Mouse (Mus musculus): ENCODE results near the gene Mast1. TPM values are rescaled to one million over a fixed set of nuclear protein-coding genes. Genes with fewer than 3 reads are reported as not detected.

Gene Mast1
- not detected for polyA plus RNA-seq (2014; fragmentation: Illumina TruSeq; extraction: RNeasy Lipid Tissue Mini Kit (QIAGEN cat#74804); ENCODE audit: low read depth, low replicate concordance)

DNA sequence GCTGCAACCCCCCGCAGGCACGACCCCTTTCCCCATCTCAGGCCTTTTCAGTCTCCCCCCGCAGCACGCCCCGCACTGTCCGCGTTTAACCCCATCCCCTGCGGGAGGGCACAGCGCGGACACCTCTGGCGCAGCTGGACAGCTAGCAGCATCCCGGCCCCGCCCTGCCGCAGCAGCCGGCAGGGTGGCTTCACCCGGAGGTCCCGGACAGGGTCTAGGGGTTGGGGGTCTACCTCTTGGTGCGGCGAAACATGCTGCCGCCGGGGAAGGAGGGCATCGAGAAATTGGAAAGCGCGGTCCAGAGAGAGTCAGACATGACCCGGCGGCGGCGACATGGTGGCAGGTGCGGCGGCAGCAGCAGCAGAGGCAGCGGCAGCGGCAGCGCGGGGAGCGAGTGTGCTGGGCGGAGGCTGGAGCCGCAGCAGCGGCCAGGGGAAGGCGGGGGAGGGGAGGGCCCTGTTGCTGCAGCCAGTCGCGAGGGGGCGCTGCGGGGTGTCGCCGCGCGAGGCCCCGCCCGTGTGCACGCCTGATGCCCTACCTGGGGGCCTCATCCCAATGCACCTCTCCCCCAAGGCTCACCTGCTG, at the start of gene Mast1:
TSS of gene Mast1 (minus strand) at position 398 of the 585 bp plus-strand sequence.

DNA sequence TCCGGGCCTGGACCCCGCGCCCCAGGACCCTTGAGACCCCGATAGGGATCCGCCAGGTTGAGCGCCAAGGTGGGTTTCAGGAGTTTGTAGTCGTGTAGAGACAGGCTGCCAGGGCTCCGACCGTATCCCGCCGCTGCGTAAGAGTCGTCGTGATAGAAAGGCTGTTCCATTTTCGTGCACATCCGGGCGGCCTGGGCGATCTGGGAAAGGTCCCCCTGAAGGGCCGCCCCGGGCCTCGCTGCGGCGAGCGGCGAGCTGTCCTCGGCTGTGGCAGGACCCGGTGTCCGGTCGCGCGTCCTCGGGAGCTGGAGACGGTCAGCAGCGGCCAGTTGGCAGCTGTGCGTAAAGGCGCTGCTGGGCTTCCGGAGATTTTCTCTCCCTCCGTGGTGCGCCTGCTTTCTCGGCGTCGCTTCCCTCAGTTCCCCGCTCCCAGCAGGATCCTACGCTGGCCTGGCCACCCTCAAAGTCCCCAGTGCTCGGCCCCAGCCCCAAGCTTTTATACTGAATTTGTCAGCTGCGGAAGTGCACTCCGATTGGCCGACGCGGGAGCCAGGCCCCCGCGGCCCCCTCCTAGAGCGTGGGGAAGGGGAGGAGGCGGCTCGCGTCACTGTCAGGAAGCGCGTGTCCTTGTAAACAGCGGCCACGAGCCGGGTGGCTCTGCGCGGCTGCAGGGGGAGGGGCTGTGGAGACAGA, 41.2 kb upstream of the Mast1 start, which contains the start of gene Junb:
TSS of gene Junb (minus strand) at position 471 of the 693 bp plus-strand sequence.

DNA sequence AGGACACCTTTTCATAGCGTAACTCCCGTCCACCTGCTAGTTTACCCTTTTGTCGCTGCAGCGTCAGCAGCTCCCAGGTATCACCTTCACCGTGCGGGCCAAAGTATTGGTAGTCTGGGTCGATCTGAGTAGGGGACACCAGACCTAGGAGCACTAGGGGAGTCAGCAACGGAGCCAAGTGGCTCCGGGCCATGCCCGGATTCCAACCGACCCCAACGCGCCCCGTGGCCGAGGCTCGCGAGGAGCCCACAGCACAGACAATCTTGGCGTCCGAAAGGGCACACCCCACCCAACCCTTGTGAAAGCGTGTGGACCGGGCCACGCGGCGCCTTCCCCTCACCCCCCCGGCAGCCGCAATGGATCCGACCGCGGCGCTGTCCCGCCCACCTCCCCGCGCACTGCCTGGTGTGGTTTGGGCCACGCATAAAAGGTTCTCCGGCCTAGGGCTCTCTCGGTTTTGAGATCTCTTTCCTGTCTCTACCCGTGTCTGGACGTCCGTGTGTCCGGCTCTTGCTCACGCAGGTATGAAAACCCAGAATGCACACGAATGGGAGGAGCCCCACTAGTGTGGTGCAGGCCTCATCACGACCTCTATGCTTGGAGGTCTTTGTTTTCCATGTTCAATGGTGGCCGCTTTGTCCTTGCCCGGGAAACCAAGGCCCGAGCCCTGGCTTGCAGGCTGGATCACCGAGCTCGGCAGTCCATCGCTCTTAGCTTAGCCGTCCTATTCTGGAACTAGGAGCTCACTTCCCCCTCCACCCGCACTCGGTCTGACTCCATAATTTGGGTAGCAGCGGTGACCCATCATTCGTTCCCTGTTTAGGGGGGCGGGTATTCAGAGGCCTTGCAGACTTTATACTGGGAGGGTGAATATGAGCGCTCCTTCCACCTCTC, 32.3 kb upstream of the Mast1 start, which contains the start of the genes Gm49661, Prdx2 and Rnaseh2a:
TSS of gene Gm49661 (minus strand) at position 193 of the 894 bp plus-strand sequence.
TSS of gene Prdx2 (plus strand) at position 347 of the 894 bp plus-strand sequence.
TSS of gene Rnaseh2a (minus strand) at position 527 of the 894 bp plus-strand sequence.

DNA sequence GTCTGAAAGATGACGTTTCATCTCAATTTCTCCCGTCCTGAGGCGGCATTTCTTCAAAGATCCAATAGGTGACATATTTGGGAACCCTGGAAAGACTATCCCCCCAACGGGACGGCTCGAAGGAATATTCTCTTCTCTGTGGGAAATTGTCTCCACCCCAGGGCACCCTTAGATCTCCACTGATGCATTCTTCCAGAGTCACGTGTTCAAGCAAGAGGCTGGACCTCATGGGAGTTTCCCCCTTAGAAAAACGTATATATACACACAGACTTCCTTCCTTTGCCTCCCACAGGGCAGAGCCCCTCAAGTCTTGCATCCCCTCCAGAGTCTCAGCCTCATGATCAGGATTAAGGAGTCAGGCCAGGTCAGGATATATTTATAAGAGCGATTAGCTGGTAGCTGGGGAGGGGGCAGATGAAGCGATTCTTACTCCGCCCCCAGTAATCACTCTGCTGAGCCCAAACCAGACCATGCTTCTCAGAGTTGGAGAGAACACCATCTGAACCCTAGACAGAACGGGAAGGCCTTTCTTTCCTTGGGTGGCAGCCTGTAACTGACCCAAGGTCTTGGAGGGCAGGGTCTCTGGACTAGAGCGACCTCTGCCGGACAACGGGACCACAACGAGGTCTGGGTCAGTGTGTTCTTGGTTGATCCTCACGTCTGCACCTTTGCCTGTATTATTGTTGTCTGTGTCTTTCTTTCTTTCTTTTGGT, 9.5 kb upstream of the Mast1 start, which contains the start of gene Rtbdn:
TSS of gene Rtbdn (plus strand) at position 464 of the 713 bp plus-strand sequence.

DNA sequence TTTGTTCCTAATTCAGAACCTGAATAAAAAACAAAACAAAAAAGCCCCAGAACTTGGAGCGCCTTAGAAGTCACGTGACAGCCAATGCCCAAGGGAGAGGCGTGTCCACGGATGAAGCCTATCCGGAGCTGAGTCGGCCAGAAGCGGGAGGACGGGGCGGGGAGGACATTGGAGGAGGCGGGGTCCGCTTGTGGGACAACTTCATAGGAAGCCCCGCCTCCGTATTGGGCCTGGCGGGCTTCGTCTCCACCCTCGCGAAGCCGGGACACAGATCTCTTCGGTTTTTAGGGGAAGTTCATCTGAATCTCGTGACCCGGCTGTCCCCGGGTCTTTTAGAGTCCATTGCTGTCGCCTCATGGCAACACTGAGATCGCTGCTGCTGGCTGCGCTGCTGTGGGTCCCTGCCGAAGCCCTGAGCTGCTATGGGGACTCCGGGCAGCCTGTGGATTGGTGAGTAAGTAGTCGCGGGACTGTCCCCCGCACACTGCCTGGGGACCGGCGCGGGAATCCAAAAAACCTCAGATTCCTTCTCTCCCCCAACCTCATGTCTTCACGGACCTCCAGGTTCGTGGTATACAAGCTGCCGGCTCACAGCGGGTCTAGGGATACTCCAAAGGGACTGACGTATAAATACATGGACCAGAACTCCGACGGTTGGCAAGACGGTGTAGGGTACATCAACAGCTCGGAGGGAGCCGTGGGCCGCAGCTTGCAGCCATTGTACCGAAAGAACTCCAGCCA, 28.6 kb downstream of the Mast1 start, which contains the start of gene Dnase2a:
TSS of gene Dnase2a (plus strand) at position 140 of the 741 bp plus-strand sequence.

DNA sequence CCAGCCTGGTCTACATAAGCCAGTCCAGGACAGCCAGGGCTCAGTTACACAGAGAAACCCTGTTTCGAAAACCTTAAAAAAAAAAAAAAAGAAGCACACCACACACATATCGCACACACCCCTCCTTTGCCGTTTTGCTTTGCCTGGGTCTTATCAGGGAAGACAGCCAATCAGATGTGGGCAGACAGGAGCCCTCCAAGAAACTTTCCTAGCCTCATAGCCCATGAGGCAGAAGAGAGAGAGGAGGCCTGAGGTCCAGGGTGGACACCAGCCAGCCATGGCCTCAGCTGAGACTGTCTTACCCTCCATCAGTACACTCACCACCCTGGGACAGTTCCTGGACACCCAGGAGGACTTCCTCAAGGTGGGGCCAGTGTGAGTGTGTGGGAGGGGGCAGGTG, 35.4 kb downstream of the Mast1 start, which contains the start of gene Klf1:
TSS of gene Klf1 (plus strand) at position 177 of the 400 bp plus-strand sequence.

DNA sequence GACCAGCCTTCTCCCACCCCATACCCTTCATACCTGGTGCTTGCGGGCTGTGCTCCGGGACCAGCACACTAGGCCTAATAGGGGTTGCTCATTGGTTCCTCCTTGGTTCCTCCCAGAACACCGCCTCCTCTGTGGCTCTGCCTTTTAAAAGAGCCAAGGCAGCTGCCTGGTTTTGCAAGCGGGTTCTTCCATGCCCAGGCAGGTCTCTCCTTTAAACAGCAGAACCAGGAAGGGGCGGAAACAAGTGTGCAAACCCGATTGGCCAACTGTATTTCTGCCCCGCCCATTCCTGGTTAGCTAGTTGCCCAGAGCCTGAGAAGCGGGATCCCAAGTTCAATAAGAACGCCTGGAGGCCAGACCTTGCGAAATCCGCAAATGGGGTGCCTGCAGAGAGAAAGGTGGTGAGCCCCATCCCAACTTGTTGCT, 43.4 kb downstream of the Mast1 start, which contains the start of gene Gcdh:
TSS of gene Gcdh (minus strand) at position 213 of the 426 bp plus-strand sequence.

DNA sequence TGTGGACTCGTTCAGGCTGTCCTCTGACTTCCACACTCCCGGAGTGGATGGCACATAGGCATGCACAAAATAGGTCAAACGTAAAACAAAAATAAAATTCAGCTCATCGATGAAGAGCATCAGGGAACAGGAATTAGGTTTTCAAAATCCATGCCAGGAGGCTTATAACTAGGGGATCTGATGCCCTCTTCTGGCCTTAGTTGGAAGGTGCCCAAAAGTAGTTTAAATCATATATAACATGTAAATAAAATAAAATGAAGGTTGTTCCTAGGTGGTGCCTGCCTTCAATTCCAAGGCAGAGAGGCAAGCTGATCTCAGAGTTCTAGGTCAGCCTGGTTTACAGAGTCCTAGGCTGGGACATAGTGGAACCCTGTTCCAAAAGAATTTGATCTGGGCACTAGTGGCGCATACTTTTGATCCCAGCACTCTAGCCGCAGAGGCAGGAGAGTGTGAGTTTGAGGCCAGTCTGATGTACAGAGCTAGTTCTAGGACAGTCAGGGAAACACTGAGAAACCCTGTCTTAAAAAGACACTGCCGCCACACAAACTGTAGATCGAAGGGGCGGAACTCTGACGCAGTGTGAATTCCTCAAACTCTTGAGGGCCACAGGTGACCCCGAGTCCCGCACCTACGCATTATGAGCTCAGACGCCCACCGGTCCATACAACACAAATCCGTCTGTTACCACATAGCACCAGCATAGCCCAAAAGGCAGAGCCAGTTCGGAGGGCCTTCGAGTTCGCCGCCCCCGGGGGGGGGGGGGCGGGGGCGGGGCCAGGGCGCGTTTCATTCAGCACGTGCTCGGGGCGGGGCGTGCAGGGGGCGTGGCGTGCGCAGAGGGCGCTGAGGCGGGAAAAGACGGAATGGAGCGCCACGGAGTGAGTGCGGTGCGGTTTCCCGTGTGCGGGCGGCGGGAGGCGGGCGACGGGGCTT, 65.5 kb downstream of the Mast1 start, which contains the start of gene Syce2:
TSS of gene Syce2 (plus strand) at position 736 of the 933 bp plus-strand sequence.

Other genes with a start within 250 kb of the Mast1 start
- 1.3 TPM for gene Nacc1, start 249.5 kb downstream of the Mast1 start, polyA plus RNA-seq (2014; fragmentation: Illumina TruSeq; extraction: RNeasy Lipid Tissue Mini Kit (QIAGEN cat#74804); ENCODE audit: low read depth, low replicate concordance)
- gene Lyl1, start 235.9 kb downstream of the Mast1 start, polyA plus RNA-seq (2014; fragmentation: Illumina TruSeq; extraction: RNeasy Lipid Tissue Mini Kit (QIAGEN cat#74804); ENCODE audit: low read depth, low replicate concordance), result not detected
- gene G430095P16Rik, start 214.4 kb downstream of the Mast1 start, polyA plus RNA-seq (2014; fragmentation: Illumina TruSeq; extraction: RNeasy Lipid Tissue Mini Kit (QIAGEN cat#74804); ENCODE audit: low read depth, low replicate concordance), result not detected
- 13.6 TPM for gene Nfix, start 137.0 kb downstream of the Mast1 start, polyA plus RNA-seq (2014; fragmentation: Illumina TruSeq; extraction: RNeasy Lipid Tissue Mini Kit (QIAGEN cat#74804); ENCODE audit: low read depth, low replicate concordance)
- gene Dand5, start 114.5 kb downstream of the Mast1 start, polyA plus RNA-seq (2014; fragmentation: Illumina TruSeq; extraction: RNeasy Lipid Tissue Mini Kit (QIAGEN cat#74804); ENCODE audit: low read depth, low replicate concordance), result 1.3 TPM
- 0.74 TPM for gene Gadd45gip1, start 105.8 kb downstream of the Mast1 start, polyA plus RNA-seq (2014; fragmentation: Illumina TruSeq; extraction: RNeasy Lipid Tissue Mini Kit (QIAGEN cat#74804); ENCODE audit: low read depth, low replicate concordance)
- gene Rad23a, start 96.7 kb downstream of the Mast1 start, polyA plus RNA-seq (2014; fragmentation: Illumina TruSeq; extraction: RNeasy Lipid Tissue Mini Kit (QIAGEN cat#74804); ENCODE audit: low read depth, low replicate concordance), result 9.8 TPM
- gene Calr, start 90.4 kb downstream of the Mast1 start, polyA plus RNA-seq (2014; fragmentation: Illumina TruSeq; extraction: RNeasy Lipid Tissue Mini Kit (QIAGEN cat#74804); ENCODE audit: low read depth, low replicate concordance), result 778 TPM
- 2.9 TPM for gene Farsa, start 80.4 kb downstream of the Mast1 start, polyA plus RNA-seq (2014; fragmentation: Illumina TruSeq; extraction: RNeasy Lipid Tissue Mini Kit (QIAGEN cat#74804); ENCODE audit: low read depth, low replicate concordance)
- 1.8 TPM for gene Syce2, start 65.2 kb downstream of the Mast1 start, polyA plus RNA-seq (2014; fragmentation: Illumina TruSeq; extraction: RNeasy Lipid Tissue Mini Kit (QIAGEN cat#74804); ENCODE audit: low read depth, low replicate concordance)
- gene Gcdh, start 43.4 kb downstream of the Mast1 start, polyA plus RNA-seq (2014; fragmentation: Illumina TruSeq; extraction: RNeasy Lipid Tissue Mini Kit (QIAGEN cat#74804); ENCODE audit: low read depth, low replicate concordance), result 511 TPM
- gene Klf1, start 35.4 kb downstream of the Mast1 start, polyA plus RNA-seq (2014; fragmentation: Illumina TruSeq; extraction: RNeasy Lipid Tissue Mini Kit (QIAGEN cat#74804); ENCODE audit: low read depth, low replicate concordance), result 1.0 TPM
- 9.4 TPM for gene Dnase2a, start 28.8 kb downstream of the Mast1 start, polyA plus RNA-seq (2014; fragmentation: Illumina TruSeq; extraction: RNeasy Lipid Tissue Mini Kit (QIAGEN cat#74804); ENCODE audit: low read depth, low replicate concordance)
- gene Rtbdn, start 9.6 kb upstream of the Mast1 start, polyA plus RNA-seq (2014; fragmentation: Illumina TruSeq; extraction: RNeasy Lipid Tissue Mini Kit (QIAGEN cat#74804); ENCODE audit: low read depth, low replicate concordance), result not detected
- gene Gm49661, start 32.1 kb upstream of the Mast1 start, polyA plus RNA-seq (2014; fragmentation: Illumina TruSeq; extraction: RNeasy Lipid Tissue Mini Kit (QIAGEN cat#74804); ENCODE audit: low read depth, low replicate concordance), result not detected
- 42.1 TPM for gene Prdx2, start 32.2 kb upstream of the Mast1 start, polyA plus RNA-seq (2014; fragmentation: Illumina TruSeq; extraction: RNeasy Lipid Tissue Mini Kit (QIAGEN cat#74804); ENCODE audit: low read depth, low replicate concordance)
- 2.5 TPM for gene Rnaseh2a, start 32.4 kb upstream of the Mast1 start, polyA plus RNA-seq (2014; fragmentation: Illumina TruSeq; extraction: RNeasy Lipid Tissue Mini Kit (QIAGEN cat#74804); ENCODE audit: low read depth, low replicate concordance)
- gene Junb, start 41.4 kb upstream of the Mast1 start, polyA plus RNA-seq (2014; fragmentation: Illumina TruSeq; extraction: RNeasy Lipid Tissue Mini Kit (QIAGEN cat#74804); ENCODE audit: low read depth, low replicate concordance), result 0.50 TPM
- 4.8 TPM for gene Hook2, start 53.2 kb upstream of the Mast1 start, polyA plus RNA-seq (2014; fragmentation: Illumina TruSeq; extraction: RNeasy Lipid Tissue Mini Kit (QIAGEN cat#74804); ENCODE audit: low read depth, low replicate concordance)
- gene Best2, start 77.2 kb upstream of the Mast1 start, polyA plus RNA-seq (2014; fragmentation: Illumina TruSeq; extraction: RNeasy Lipid Tissue Mini Kit (QIAGEN cat#74804); ENCODE audit: low read depth, low replicate concordance), result not detected
- 7.6 TPM for gene Asna1, start 87.9 kb upstream of the Mast1 start, polyA plus RNA-seq (2014; fragmentation: Illumina TruSeq; extraction: RNeasy Lipid Tissue Mini Kit (QIAGEN cat#74804); ENCODE audit: low read depth, low replicate concordance)
- 16.7 TPM for gene Trir, start 89.5 kb upstream of the Mast1 start, polyA plus RNA-seq (2014; fragmentation: Illumina TruSeq; extraction: RNeasy Lipid Tissue Mini Kit (QIAGEN cat#74804); ENCODE audit: low read depth, low replicate concordance)
- 5.4 TPM for gene Tnpo2, start 99.6 kb upstream of the Mast1 start, polyA plus RNA-seq (2014; fragmentation: Illumina TruSeq; extraction: RNeasy Lipid Tissue Mini Kit (QIAGEN cat#74804); ENCODE audit: low read depth, low replicate concordance)
- gene Fbxw9, start 122.7 kb upstream of the Mast1 start, polyA plus RNA-seq (2014; fragmentation: Illumina TruSeq; extraction: RNeasy Lipid Tissue Mini Kit (QIAGEN cat#74804); ENCODE audit: low read depth, low replicate concordance), result 2.5 TPM
- gene Gm5741, start 130.6 kb upstream of the Mast1 start, polyA plus RNA-seq (2014; fragmentation: Illumina TruSeq; extraction: RNeasy Lipid Tissue Mini Kit (QIAGEN cat#74804); ENCODE audit: low read depth, low replicate concordance), result not detected
- gene Dhps, start 134.4 kb upstream of the Mast1 start, polyA plus RNA-seq (2014; fragmentation: Illumina TruSeq; extraction: RNeasy Lipid Tissue Mini Kit (QIAGEN cat#74804); ENCODE audit: low read depth, low replicate concordance), result 7.5 TPM
- 11.6 TPM for gene Wdr83os, start 143.4 kb upstream of the Mast1 start, polyA plus RNA-seq (2014; fragmentation: Illumina TruSeq; extraction: RNeasy Lipid Tissue Mini Kit (QIAGEN cat#74804); ENCODE audit: low read depth, low replicate concordance)
- gene Wdr83, start 143.9 kb upstream of the Mast1 start, polyA plus RNA-seq (2014; fragmentation: Illumina TruSeq; extraction: RNeasy Lipid Tissue Mini Kit (QIAGEN cat#74804); ENCODE audit: low read depth, low replicate concordance), result 2.8 TPM
- gene Man2b1, start 145.9 kb upstream of the Mast1 start, polyA plus RNA-seq (2014; fragmentation: Illumina TruSeq; extraction: RNeasy Lipid Tissue Mini Kit (QIAGEN cat#74804); ENCODE audit: low read depth, low replicate concordance), result 12.2 TPM
- 1.7 TPM for gene Zfp791, start 185.7 kb upstream of the Mast1 start, polyA plus RNA-seq (2014; fragmentation: Illumina TruSeq; extraction: RNeasy Lipid Tissue Mini Kit (QIAGEN cat#74804); ENCODE audit: low read depth, low replicate concordance)
- gene Cks1brt, start 214.6 kb upstream of the Mast1 start, polyA plus RNA-seq (2014; fragmentation: Illumina TruSeq; extraction: RNeasy Lipid Tissue Mini Kit (QIAGEN cat#74804); ENCODE audit: low read depth, low replicate concordance), result not detected